16 mouse cellular contexts compared by ENCODE assay signal in genomic region chr13:16325661-16326060, GRCm38 (mm10).
"Had no signal": no experiment of that assay in that cellular context is flagged by ENCODE, and none has a peak within 500 bp of the region (broad histone marks: within the 10 kb centered on the region; RNA-seq: fewer than 3 reads in every experiment).

No protein-coding gene starts in this region.

- DNase-seq: liver, embryonic 13.5 days; lung, adult 18-20 months; lung, postnatal 10 days; lung, postnatal 4 days; midbrain, embryonic 14.5 days; right cerebral cortex, postnatal 14 days; thymus, adult 2 months; thymus, postnatal 25 days; thymus, postnatal 4 days had no signal

- H3K27me3 ChIP-seq: liver, embryonic 13.5 days; liver, embryonic 15.5 days; lung, embryonic 15.5 days; midbrain, embryonic 12.5 days; neural tube, embryonic 12.5 days; stomach, embryonic 15.5 days had no signal

- H3K4me1 ChIP-seq: liver, embryonic 13.5 days; liver, embryonic 15.5 days; lung, embryonic 15.5 days; midbrain, embryonic 10.5 days; midbrain, embryonic 12.5 days; neural tube, embryonic 12.5 days; stomach, embryonic 15.5 days had no signal

- H3K4me2 ChIP-seq: liver, embryonic 13.5 days; liver, embryonic 15.5 days; lung, embryonic 15.5 days; midbrain, embryonic 12.5 days; neural tube, embryonic 12.5 days; stomach, embryonic 15.5 days had no signal

- H3K9me3 ChIP-seq: liver, embryonic 13.5 days; liver, embryonic 15.5 days; lung, embryonic 15.5 days; midbrain, embryonic 10.5 days; midbrain, embryonic 12.5 days; neural tube, embryonic 12.5 days; stomach, embryonic 15.5 days had no signal

- H3K36me3 ChIP-seq: liver, embryonic 13.5 days; liver, embryonic 15.5 days; lung, embryonic 15.5 days; midbrain, embryonic 10.5 days; midbrain, embryonic 12.5 days; neural tube, embryonic 12.5 days; stomach, embryonic 15.5 days had no signal

- H3K27ac ChIP-seq: liver, embryonic 13.5 days; liver, embryonic 15.5 days; lung, embryonic 15.5 days; midbrain, embryonic 10.5 days; midbrain, embryonic 12.5 days; neural tube, embryonic 12.5 days; stomach, embryonic 15.5 days; stomach, postnatal 0 days had no signal

- H3K4me3 ChIP-seq: liver, embryonic 13.5 days; liver, embryonic 15.5 days; lung, embryonic 15.5 days; midbrain, embryonic 10.5 days; midbrain, embryonic 12.5 days; neural tube, embryonic 12.5 days; stomach, embryonic 15.5 days had no signal

- H3K9ac ChIP-seq: liver, embryonic 13.5 days; liver, embryonic 15.5 days; lung, embryonic 15.5 days; midbrain, embryonic 12.5 days; neural tube, embryonic 12.5 days; stomach, embryonic 15.5 days had no signal
